Mouse (Mus musculus): Measurements from ENCODE around the gene Grm3. TPM values are rescaled to one million over a fixed set of nuclear protein-coding genes. Genes with fewer than 3 reads are reported as not detected.

Grm3 gene
- polyA plus RNA-seq (2012; rRNA removed): not detected in 2 replicates

DNA sequence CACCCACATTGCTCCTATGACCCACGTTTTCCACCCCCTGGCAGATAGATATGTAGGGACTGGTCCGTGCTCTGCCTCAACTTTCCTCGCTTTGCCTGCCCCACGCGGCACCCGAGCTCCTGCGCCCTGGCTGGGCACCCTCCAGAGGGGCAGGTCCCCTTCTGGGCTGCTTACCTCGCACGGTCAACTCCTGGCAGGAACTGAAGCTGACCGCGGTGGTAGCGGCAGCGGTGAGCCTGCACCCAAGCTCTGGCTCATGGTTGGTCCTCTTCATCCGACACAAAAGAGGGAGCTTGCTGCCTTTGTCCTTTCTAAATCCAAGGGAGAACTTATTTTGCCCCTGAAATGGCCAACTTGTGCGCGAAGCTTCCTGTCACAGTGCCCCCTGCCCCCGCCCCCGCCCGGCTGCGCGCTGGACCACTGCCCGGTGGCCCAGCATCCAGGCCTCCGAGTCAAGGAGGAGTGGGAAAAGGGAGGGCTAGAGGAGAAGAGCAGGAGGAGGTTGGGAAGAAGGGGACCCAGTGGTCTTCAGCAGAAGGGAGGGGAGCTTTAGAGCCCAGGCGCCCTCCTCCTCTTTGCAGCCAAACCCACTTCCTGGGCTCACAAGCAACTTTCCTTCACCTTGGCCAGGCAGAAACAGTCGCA is at the start of gene Grm3:
Gene Grm3 (minus strand): TSS at position 215 of the 645 bp plus-strand sequence.
- Histone ChIP-seq H3K4me3 (replicated peaks; ENCODE audit: extremely low read depth, low read depth, low read length) (no peak within 1 kb of the TSS), H3K4me1 (ENCODE audit: control insufficient read depth, insufficient read depth, low read length) (no peaks in the 10 kb centered on the region)
- TF ChIP-seq POLR2A (IDR thresholded peaks at IDR 0.05; ENCODE audit: borderline replicate concordance, extremely low read depth, low read depth, low read length): no peak
- no peak for TF ChIP-seq CTCF (IDR thresholded peaks at IDR 0.05; ENCODE audit: insufficient read depth, low read length)
- WGBS: 1% methylated on average over 25 of the region's 25 CpGs
- DNase-seq: no peak

DNA sequence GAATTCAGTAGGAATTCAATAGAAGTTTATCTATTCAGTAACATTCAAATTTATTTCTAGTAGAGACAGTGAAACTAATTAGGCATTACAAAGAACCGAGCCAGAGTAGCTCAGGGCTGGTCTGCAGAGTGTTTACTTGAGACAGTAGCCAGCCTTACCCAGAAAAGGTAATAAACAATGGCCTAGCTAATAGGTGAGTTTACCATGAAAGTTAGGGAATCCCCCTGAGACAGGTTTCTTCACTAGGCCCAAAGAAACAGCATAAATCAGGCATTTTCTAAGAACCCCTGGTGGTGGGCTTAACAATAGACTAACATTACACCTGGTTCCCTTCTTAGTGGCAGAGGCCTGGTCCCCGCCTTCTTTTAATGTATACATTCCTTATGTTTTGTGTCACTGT is 30.8 kb upstream of the Grm3 start:
- Histone ChIP-seq H3K4me1 (ENCODE audit: control insufficient read depth, insufficient read depth, low read length) (no peaks in the 10 kb centered on the region), H3K4me3 (replicated peaks; ENCODE audit: extremely low read depth, low read depth, low read length) (no peak overlapping the region)
- TF ChIP-seq POLR2A (IDR thresholded peaks at IDR 0.05; ENCODE audit: borderline replicate concordance, extremely low read depth, low read depth, low read length) (no peak), CTCF (IDR thresholded peaks at IDR 0.05; ENCODE audit: insufficient read depth, low read length) (no peak)
- 74% methylated on average over 2 of the region's 2 CpGs for WGBS
- DNase-seq: no peak

DNA sequence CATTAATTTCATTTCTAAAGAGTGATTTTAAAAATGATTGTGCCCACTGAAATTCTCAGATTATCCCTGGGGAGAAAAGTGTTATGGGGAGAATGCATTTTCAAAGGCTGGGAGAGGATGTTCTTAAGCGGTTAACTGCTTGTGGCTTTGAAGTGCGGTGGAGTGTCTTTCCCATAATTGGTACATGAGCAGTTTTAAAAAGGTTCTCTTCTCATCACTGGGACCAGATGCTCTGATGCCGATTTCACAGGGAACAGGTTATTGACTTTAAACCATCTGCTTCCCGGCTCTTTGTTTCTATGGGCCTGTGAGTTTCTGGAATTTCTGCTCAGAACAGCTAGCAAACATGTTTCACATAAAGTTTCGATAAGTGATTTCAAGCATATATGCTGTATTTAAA is 23.2 kb upstream of the Grm3 start:
- Histone ChIP-seq H3K4me3 (replicated peaks; ENCODE audit: extremely low read depth, low read depth, low read length) (no peak overlapping the region), H3K4me1 (ENCODE audit: control insufficient read depth, insufficient read depth, low read length) (no peaks in the 10 kb centered on the region)
- no peak for DNase-seq
- no peak for TF ChIP-seq POLR2A (IDR thresholded peaks at IDR 0.05; ENCODE audit: borderline replicate concordance, extremely low read depth, low read depth, low read length)
- TF ChIP-seq CTCF (IDR thresholded peaks at IDR 0.05; ENCODE audit: insufficient read depth, low read length): no peak
- WGBS: 76% methylated on average over 5 of the region's 5 CpGs

DNA sequence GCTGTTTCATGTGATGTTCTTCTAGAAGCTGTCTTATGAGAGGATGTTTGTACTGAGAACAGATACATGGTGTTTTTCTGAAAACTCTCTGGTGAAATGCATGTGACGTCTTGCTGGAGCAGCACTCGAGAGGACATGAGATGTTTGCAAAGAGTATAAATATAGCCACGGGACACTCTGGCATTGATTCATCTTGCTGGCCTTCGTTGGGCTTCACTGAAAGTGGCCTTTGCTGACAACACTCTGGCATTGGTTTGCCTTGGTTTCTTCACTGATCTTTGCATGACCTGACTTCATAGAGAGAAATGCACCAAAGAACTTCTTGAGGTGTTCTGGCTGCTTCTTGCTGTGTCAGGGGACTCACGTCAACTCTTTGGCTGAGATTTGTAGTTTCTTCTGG is 19.1 kb upstream of the Grm3 start:
- Histone ChIP-seq H3K4me3 (replicated peaks; ENCODE audit: extremely low read depth, low read depth, low read length) (no peak overlapping the region), H3K4me1 (ENCODE audit: control insufficient read depth, insufficient read depth, low read length) (no peaks in the 10 kb centered on the region)
- no peak for DNase-seq
- WGBS: 67% methylated on average over 5 of the region's 5 CpGs
- TF ChIP-seq CTCF (IDR thresholded peaks at IDR 0.05; ENCODE audit: insufficient read depth, low read length) (no peak), POLR2A (IDR thresholded peaks at IDR 0.05; ENCODE audit: borderline replicate concordance, extremely low read depth, low read depth, low read length) (no peak)

DNA sequence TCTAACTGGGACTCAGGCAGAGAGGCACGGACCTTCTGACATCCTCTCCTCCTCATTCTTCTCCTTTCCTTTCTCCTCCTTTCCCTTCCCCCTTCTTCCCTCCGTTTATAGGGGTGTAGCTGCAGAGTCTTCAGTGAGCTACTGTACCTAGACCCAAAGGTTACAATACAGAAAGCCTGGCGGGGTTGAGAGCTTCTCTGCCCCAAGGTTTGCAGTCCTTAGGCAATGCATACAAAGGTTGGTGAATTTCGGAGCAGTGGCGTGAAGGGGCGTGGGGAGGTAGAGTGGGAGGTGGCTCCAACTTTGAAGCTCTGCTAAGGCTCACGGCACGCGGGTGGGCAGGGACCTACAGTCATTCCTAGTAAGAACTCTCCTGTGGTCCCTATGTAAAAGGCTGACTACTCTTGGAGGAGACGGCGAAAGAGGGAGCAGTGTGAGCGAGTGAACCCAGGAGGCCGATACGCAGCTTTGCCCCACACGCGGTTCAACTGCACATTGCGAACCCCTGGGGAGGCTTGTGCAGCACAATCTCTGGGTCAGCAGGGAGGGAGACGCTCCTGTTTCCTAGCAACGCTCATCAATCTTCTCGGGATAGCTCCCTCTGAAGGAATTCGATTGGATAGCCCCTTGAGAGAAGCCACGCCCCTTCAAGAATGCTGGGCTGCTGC is 765 bp upstream of the Grm3 start:
- Histone ChIP-seq H3K4me1 (ENCODE audit: control insufficient read depth, insufficient read depth, low read length) (no peaks in the 10 kb centered on the region), H3K4me3 (replicated peaks; ENCODE audit: extremely low read depth, low read depth, low read length) (no peak overlapping the region)
- 2% methylated on average over 22 of the region's 22 CpGs for WGBS
- DNase-seq: no peak
- TF ChIP-seq CTCF (IDR thresholded peaks at IDR 0.05; ENCODE audit: insufficient read depth, low read length) (no peak), POLR2A (IDR thresholded peaks at IDR 0.05; ENCODE audit: borderline replicate concordance, extremely low read depth, low read depth, low read length) (no peak)

DNA sequence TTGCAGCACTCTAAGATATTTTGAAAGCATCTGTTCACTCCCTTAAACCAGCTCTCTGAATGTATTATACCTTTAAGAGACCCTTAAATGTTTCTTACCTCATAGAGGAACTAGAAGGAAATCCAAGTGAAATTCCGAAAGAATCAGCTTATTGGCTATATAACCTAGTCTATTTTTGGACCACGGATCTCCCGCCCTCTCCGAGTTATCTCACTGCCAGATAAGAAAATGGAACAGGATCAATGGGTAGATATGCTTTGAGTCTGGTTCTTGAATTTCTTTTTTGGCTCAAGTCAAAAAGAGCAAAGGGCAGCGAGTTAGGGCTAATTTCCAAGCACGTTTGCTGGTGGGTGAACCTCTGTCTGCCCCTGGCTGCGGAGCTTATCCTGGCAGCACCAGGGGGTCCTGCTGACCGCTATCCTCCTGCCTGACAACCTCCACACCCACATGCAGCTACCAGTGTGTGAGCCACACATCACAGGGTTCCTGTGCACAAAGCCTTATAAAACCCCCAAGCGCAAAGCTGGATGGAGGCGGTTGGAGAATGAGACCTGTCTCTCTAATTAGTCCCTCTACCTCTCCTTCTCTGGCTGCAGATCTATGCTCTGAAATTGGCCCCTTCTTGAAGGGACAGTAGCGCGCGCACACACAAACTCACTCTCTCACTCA is 549 bp downstream of the Grm3 start:
- no peak overlapping the region for H3K4me3 ChIP-seq (replicated peaks; ENCODE audit: extremely low read depth, low read depth, low read length)

DNA sequence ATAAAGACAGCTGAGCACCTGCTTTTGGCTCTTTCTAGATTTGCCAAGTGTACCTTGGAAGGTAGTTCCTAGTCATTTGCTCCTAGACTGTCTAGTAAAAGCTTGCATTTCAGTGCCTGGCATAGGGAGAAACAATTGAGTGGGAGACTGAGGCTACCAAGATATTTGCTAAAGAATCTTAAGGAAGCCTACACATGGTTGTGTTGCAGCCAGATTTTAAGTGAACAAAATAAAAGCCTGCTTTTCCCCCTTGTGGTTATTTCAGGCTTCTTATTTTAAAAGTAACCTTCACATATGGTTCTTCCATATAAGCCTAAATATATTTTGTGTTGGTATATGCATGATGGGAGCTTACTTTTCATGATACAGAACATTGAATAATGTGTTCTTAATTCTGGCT is 3.8 kb downstream of the Grm3 start:
- H3K4me3 ChIP-seq (replicated peaks; ENCODE audit: extremely low read depth, low read depth, low read length): no peak overlapping the region
- H3K4me1 ChIP-seq (ENCODE audit: control insufficient read depth, insufficient read depth, low read length): no peaks in the 10 kb centered on the region
- DNase-seq: no peak
- TF ChIP-seq POLR2A (IDR thresholded peaks at IDR 0.05; ENCODE audit: borderline replicate concordance, extremely low read depth, low read depth, low read length) (no peak), CTCF (IDR thresholded peaks at IDR 0.05; ENCODE audit: insufficient read depth, low read length) (no peak)

More for the DNA sequence above, 549 bp downstream of the Grm3 start:
- TF ChIP-seq CTCF (IDR thresholded peaks at IDR 0.05; ENCODE audit: insufficient read depth, low read length) (no peak), POLR2A (IDR thresholded peaks at IDR 0.05; ENCODE audit: borderline replicate concordance, extremely low read depth, low read depth, low read length) (no peak)
- DNase-seq: no peak
- WGBS: 9% methylated on average over 13 of the region's 13 CpGs
- no peaks in the 10 kb centered on the region for H3K4me1 ChIP-seq (ENCODE audit: control insufficient read depth, insufficient read depth, low read length)

DNA sequence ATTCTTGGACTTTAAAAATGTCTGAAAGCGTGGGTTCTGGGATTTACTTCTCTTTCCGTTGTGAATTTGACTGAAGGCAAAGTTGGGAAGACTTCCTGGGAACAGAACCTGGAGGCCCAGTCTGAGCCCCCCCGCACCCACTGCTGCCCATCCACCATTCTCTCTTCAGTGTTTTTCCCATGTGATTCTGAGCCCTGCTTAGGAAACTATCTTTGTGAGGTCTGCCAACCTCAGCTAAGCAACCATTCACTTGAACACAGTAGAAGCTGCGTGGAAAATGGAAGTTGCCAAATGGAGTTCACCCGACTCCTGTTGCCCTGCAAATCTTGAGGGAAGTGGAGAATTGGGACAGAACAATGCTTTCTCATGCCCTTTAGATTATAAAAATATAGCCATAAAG is 8.7 kb downstream of the Grm3 start:
- DNase-seq: no peak
- Histone ChIP-seq H3K4me3 (replicated peaks; ENCODE audit: extremely low read depth, low read depth, low read length) (no peak overlapping the region), H3K4me1 (ENCODE audit: control insufficient read depth, insufficient read depth, low read length) (no peaks in the 10 kb centered on the region)
- TF ChIP-seq POLR2A (IDR thresholded peaks at IDR 0.05; ENCODE audit: borderline replicate concordance, extremely low read depth, low read depth, low read length) (no peak), CTCF (IDR thresholded peaks at IDR 0.05; ENCODE audit: insufficient read depth, low read length) (no peak)
- WGBS: 77% methylated on average over 5 of the region's 5 CpGs

DNA sequence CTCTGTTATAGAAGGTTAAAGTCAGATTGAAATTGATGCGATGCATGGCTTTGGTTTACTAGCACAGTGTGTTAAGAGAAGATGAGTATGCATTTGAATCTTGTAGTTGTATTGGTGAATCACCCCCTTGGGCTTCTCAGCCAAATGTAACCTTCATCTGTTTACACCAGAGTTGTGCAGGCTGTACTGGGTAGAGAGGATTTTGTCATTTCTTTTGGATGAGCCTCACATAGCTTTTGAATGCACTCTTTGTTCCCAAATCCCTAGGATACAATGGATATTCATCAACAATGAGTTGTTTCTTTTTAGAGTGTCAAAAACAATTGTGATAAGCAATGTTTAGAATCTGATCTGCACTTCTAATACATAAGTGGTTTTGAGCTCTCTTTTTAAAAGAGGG is 17.9 kb downstream of the Grm3 start:
- no peak for DNase-seq
- Histone ChIP-seq H3K4me3 (replicated peaks; ENCODE audit: extremely low read depth, low read depth, low read length) (no peak overlapping the region), H3K4me1 (ENCODE audit: control insufficient read depth, insufficient read depth, low read length) (no peaks in the 10 kb centered on the region)
- 87% methylated on average over 1 of the region's 1 CpGs for WGBS
- no peak for TF ChIP-seq CTCF (IDR thresholded peaks at IDR 0.05; ENCODE audit: insufficient read depth, low read length)
- no peak for TF ChIP-seq POLR2A (IDR thresholded peaks at IDR 0.05; ENCODE audit: borderline replicate concordance, extremely low read depth, low read depth, low read length)
